Mouse (Mus musculus) erythroblast, embryonic 14.5 days (primary cell): Measurements from ENCODE around the gene Me3.

Experiments
- GATA1 ChIP-seq: IDR thresholded peaks from 2 replicates; pipeline ENCODE4 v1.6.1; 2012; ENCODE audit warnings: low read length, inconsistent platforms, mixed read lengths
- TAL1 ChIP-seq: IDR thresholded peaks from 3 replicates; pipeline ENCODE4 v1.6.1; 2012; ENCODE audit warnings: low read length, inconsistent platforms, mixed read lengths

GRCm38 (mm10) chr7:89781391-89781790, 149.2 kb downstream of the Me3 start:
- TF ChIP-seq GATA1, result no peak
- no peak for TF ChIP-seq TAL1
